In genomic region chr16:27390306-27390705, GRCm38 (mm10) we compare ENCODE assay signal across 10 mouse cellular contexts. TPM values are rescaled to one million over a fixed set of nuclear protein-coding genes. Genes with fewer than 3 reads are reported as not detected.
DNase-seq lines count a peak whose midpoint lies in the region; ATAC-seq lines count a peak whose summit lies in the region.
"Had no signal": no experiment of that assay in that cellular context is flagged by ENCODE, and none has a peak within 500 bp of the region (broad histone marks: within the 10 kb centered on the region; RNA-seq: fewer than 3 reads in every experiment).

No protein-coding gene starts in this region.

- no peaks in the 10 kb centered on the region for H3K36me3 ChIP-seq in kidney, embryonic 14.5 days (ENCODE audit: control insufficient read depth, insufficient read depth, low read length)
- H3K36me3 ChIP-seq in embryonic facial prominence, embryonic 13.5 days = no peaks in the 10 kb centered on the region
- no peaks in the 10 kb centered on the region for H3K36me3 ChIP-seq in midbrain, embryonic 16.5 days (ENCODE audit: control insufficient read depth, insufficient read depth, low read length)

- H3K4me2 ChIP-seq in kidney, embryonic 14.5 days (replicated peaks; ENCODE audit: low read depth, low read length) = peak overlapping the region; percentile 70
- peak overlapping the region; percentile 71 for H3K4me2 ChIP-seq in embryonic facial prominence, embryonic 13.5 days
- H3K4me2 ChIP-seq in midbrain, embryonic 16.5 days (ENCODE audit: low read length) = peak overlapping the region; percentile 73

- no peak overlapping the region for H3K9ac ChIP-seq in kidney, embryonic 14.5 days (ENCODE audit: low read depth, low read length)
- no peak overlapping the region for H3K9ac ChIP-seq in embryonic facial prominence, embryonic 13.5 days
- H3K9ac ChIP-seq in midbrain, embryonic 16.5 days (ENCODE audit: low read depth, low read length) = peak overlapping the region; percentile 99

- H3K27me3 ChIP-seq in kidney, embryonic 14.5 days (ENCODE audit: control insufficient read depth, insufficient read depth, low read length) = no peaks in the 10 kb centered on the region
- H3K27me3 ChIP-seq in embryonic facial prominence, embryonic 13.5 days = no peaks in the 10 kb centered on the region
- no peaks in the 10 kb centered on the region for H3K27me3 ChIP-seq in midbrain, embryonic 16.5 days (ENCODE audit: control insufficient read depth, insufficient read depth, low read depth, low read length)

- peaks cover 9% of the 10 kb centered on the region; the same call in 1 of the 2 replicates for H3K4me1 ChIP-seq in kidney, embryonic 14.5 days (ENCODE audit: control insufficient read depth, insufficient read depth, low read length)
- H3K4me1 ChIP-seq in embryonic facial prominence, embryonic 13.5 days = peaks cover 19% of the 10 kb centered on the region
- peaks cover 38% of the 10 kb centered on the region for H3K4me1 ChIP-seq in midbrain, embryonic 16.5 days (ENCODE audit: control insufficient read depth, insufficient read depth, low read length)

- no peak for ATAC-seq in kidney, embryonic 14.5 days (ENCODE audit: low FRiP score, low TSS enrichment)
- no peak for ATAC-seq in embryonic facial prominence, embryonic 13.5 days (ENCODE audit: insufficient number of reproducible peaks, insufficient read depth, low FRiP score, low TSS enrichment, low read depth)
- ATAC-seq in midbrain, embryonic 16.5 days = no peak

- peak overlapping the region; percentile 90; the same call in 1 of the 2 replicates for H3K4me3 ChIP-seq in kidney, embryonic 14.5 days (ENCODE audit: low read length)
- peak overlapping the region; percentile 93 for H3K4me3 ChIP-seq in embryonic facial prominence, embryonic 13.5 days
- H3K4me3 ChIP-seq in midbrain, embryonic 16.5 days (ENCODE audit: low read depth, low read length) = peak overlapping the region; percentile 66

- H3K9me3 ChIP-seq in kidney, embryonic 14.5 days (ENCODE audit: control insufficient read depth, low read length) = no peaks in the 10 kb centered on the region
- no peaks in the 10 kb centered on the region for H3K9me3 ChIP-seq in embryonic facial prominence, embryonic 13.5 days
- H3K9me3 ChIP-seq in midbrain, embryonic 16.5 days (replicated peaks; ENCODE audit: control insufficient read depth, low read length, poor library complexity, severe bottlenecking) = no peaks in the 10 kb centered on the region

- DNase-seq in kidney, postnatal 36 days = no peak
- DNase-seq in induced T-regulatory cell, adult 2 months (ENCODE audit: low read depth) = peak; percentile 10
- DNase-seq in Muller cell, postnatal 12 days (ENCODE audit: inconsistent ontology term) = no peak
- DNase-seq in urinary bladder, postnatal 25 days (ENCODE audit: low spot score) = no peak
- no peak for DNase-seq in layer of hippocampus, adult 8-10 months (ENCODE audit: low spot score in 2 of 2)

- no peak overlapping the region for H3K27ac ChIP-seq in kidney, embryonic 14.5 days (ENCODE audit: low read depth, low read length)
- H3K27ac ChIP-seq in embryonic facial prominence, embryonic 13.5 days = no peak overlapping the region
- no peak overlapping the region for H3K27ac ChIP-seq in midbrain, embryonic 16.5 days (ENCODE audit: low read length)

- WGBS in kidney, embryonic 14.5 days = 85% methylated on average over 4 of the region's 4 CpGs
- WGBS in embryonic facial prominence, embryonic 13.5 days = 83% methylated on average over 4 of the region's 4 CpGs
- WGBS in midbrain, embryonic 16.5 days = 89% methylated on average over 4 of the region's 4 CpGs

RNA-seq across cellular contexts. Expression of gene Ccdc50, which starts 1.6 kb away (rescaled TPM):
- polyA plus RNA-seq in kidney, embryonic 14.5 days (2014; fragmentation: Nextera tagmentation; extraction: Ambion mirVana) = 57.3 and 86.1 TPM in 2 replicates
- 41.6 and 42.0 TPM in 2 replicates for polyA plus RNA-seq in embryonic facial prominence, embryonic 13.5 days (2015; fragmentation: Nextera tagmentation; extraction: Ambion mirVana)
- polyA plus RNA-seq in midbrain, embryonic 16.5 days (2015; fragmentation: Nextera tagmentation; extraction: Ambion mirVana) = 42.3 and 45.4 TPM in 2 replicates
- total RNA-seq in layer of hippocampus, adult 8-10 months (2022) = 10 to 100 TPM; 49.4 to 59.4 (median 52.6) TPM

RNA-seq across cellular contexts. Expression of gene Uts2b, which starts 20.3 kb away (rescaled TPM):
- not detected in 2 replicates for polyA plus RNA-seq in kidney, embryonic 14.5 days (2014; fragmentation: Nextera tagmentation; extraction: Ambion mirVana)
- polyA plus RNA-seq in embryonic facial prominence, embryonic 13.5 days (2015; fragmentation: Nextera tagmentation; extraction: Ambion mirVana) = 0.25 TPM in 1 of 2 replicates, not detected in the other
- 0.52 and 0.60 TPM in 2 replicates for polyA plus RNA-seq in midbrain, embryonic 16.5 days (2015; fragmentation: Nextera tagmentation; extraction: Ambion mirVana)
- not detected for total RNA-seq in layer of hippocampus, adult 8-10 months (2022)
- total RNA-seq: left cerebral cortex, postnatal 14 days; MEL had no signal
